ENCODE assay signal across 18 mouse cellular contexts in the genomic region with DNA sequence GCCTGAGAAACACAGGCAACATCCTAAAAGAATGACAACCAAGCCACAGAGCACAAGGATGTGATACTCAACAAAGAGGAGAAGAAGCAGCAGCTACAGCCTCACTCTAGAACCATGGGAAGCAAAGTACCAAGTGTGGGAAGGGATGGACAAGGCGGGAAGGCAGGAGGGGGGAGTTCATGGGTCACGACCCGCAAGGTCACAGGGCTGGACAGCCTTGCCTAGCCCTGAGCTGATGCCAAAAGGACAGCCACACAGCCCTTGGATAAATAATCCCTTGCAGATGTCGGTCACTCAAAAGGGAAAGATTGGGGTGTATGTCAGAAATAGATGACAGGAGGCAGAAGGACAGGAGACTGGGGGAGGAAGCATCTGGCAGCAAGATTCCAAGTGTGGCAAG.
"Had no signal": no experiment of that assay in that cellular context is flagged by ENCODE, and none has a peak within 500 bp of the region (broad histone marks: within the 10 kb centered on the region; RNA-seq: fewer than 3 reads in every experiment).

No protein-coding gene starts in this region.

- ATAC-seq: midbrain, embryonic 16.5 days had no signal

- H3K9ac ChIP-seq: lung, embryonic 14.5 days; midbrain, embryonic 12.5 days; neural tube, embryonic 13.5 days; neural tube, embryonic 15.5 days had no signal

- H3K4me3 ChIP-seq: midbrain, embryonic 12.5 days; myocyte; neural tube, embryonic 13.5 days; neural tube, embryonic 15.5 days had no signal

- H3K9me3 ChIP-seq: midbrain, embryonic 12.5 days; neural tube, embryonic 13.5 days; neural tube, embryonic 15.5 days had no signal

- H3K27me3 ChIP-seq: midbrain, embryonic 12.5 days; neural tube, embryonic 13.5 days; neural tube, embryonic 15.5 days had no signal

- DNase-seq: lung, adult 18-20 months; lung, embryonic 14.5 days; lung, postnatal 10 days; lung, postnatal 4 days; midbrain, embryonic 14.5 days; retina, postnatal 1 day; right cerebral cortex, adult 18-20 months; right cerebral cortex, postnatal 25 days; right cerebral cortex, postnatal 4 days; spleen, adult 18-20 months; thymus, adult 18-20 months; thymus, postnatal 14 days; thymus, postnatal 36 days had no signal

- H3K4me1 ChIP-seq: midbrain, embryonic 12.5 days had no signal

- H3K27ac ChIP-seq: midbrain, embryonic 12.5 days; neural tube, embryonic 13.5 days; neural tube, embryonic 15.5 days had no signal

- H3K36me3 ChIP-seq: midbrain, embryonic 12.5 days; neural tube, embryonic 13.5 days; neural tube, embryonic 15.5 days had no signal

- H3K4me2 ChIP-seq: lung, embryonic 14.5 days; midbrain, embryonic 12.5 days; neural tube, embryonic 13.5 days; neural tube, embryonic 15.5 days had no signal
